Mouse (Mus musculus): ENCODE data around the gene Parg. TPM values are rescaled to one million over a fixed set of nuclear protein-coding genes. Genes with fewer than 3 reads are reported as not detected.

Gene Parg
- 10 to 100 TPM; 60.2 to 65.1 TPM for total RNA-seq (2023)

GRCm38 (mm10) chr14:32201791-32202451, at the start of gene Parg, which contains the start of gene Timm23:
TSS of gene Parg (plus strand) at chr14:32201949.
TSS of gene Timm23 (minus strand) at chr14:32201898.

DNA sequence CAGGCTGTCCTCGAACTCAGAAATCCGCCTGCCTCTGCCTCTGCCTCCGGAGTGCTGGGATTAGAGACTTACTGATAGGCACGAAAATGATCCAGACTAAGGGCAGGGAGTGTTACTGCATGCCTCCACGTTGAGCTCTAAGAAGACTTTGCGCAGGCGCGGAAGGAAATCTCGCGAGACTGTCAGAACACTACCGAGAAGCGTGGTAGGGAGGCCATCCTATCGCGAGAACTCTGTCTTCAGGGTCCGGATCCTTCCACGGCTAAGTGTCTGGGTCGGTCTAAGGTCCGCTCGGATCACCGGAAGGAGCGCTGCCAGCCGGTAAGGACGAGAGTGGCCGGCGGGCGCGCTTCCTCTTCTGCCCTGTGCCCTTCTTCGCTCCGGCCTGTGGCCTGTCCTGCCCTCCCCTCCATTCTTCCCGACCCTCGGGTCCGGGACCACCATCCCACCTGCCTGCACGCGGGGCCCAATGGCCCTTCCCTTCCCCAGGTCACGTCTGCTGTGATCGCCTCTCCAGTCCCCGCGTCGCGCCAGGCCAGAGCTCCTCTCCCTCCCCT, 42.0 kb upstream of the Parg start, which contains the start of gene Ncoa4:
Ncoa4 (plus strand) TSS at position 176 of the 557 bp plus-strand sequence.

GRCm38 (mm10) chr14:32321732-32322685, 120.3 kb downstream of the Parg start, which contains the start of gene Ogdhl:
TSS of gene Ogdhl (plus strand) at chr14:32322019.

Other genes with a start within 250 kb of the Parg start
- not detected for gene Galnt15, start 173.0 kb upstream of the Parg start, total RNA-seq (2023)
- gene Oxnad1, start 116.6 kb upstream of the Parg start, total RNA-seq (2023) = 10 to 100 TPM; 15.8 to 20.9 TPM
- 10 to 100 TPM; 49.8 to 58.9 TPM for gene Dph3, start 116.2 kb upstream of the Parg start, total RNA-seq (2023)
- not detected for gene Msmb, start 59.9 kb upstream of the Parg start, total RNA-seq (2023)
- gene Ncoa4, start 42.1 kb upstream of the Parg start, total RNA-seq (2023) = 10 to 100 TPM; 74.3 to 83.8 TPM
- 100 to 1,000 TPM in 1 of 2 experiments, 10 to 100 TPM in 1; 89.8 to 120 TPM for gene Timm23, start 51 bp upstream of the Parg start, total RNA-seq (2023)
- under 1 TPM in 1 of 2 experiments, not detected in 1; 0.15 TPM for gene Ogdhl, start 120.1 kb downstream of the Parg start, total RNA-seq (2023)
- gene 1700024G13Rik, start 186.4 kb downstream of the Parg start, total RNA-seq (2023) = not detected